Mouse (Mus musculus) MEL (cell line): ENCODE results near the gene Myt1l.

ENCODE experiments used
- CTCF ChIP-seq, 3 experiments: IDR thresholded peaks in 2 of 3; conservative IDR thresholded peaks in 1 of 3; 2 replicates each; pipeline ENCODE4 v1.5.1; 2011 to 2012; ENCODE audit warnings: low read length in 3 of 3, low read depth in 2 of 3, mild to moderate bottlenecking in 2 of 3, improper control_type of control experiment in 1 of 3, inconsistent platforms in 1 of 3, mixed read lengths in 1 of 3, moderate library complexity in 1 of 3; ENCODE audit not compliant: control insufficient read depth in 1 of 3, insufficient read depth in 1 of 3, poor library complexity in 1 of 3, severe bottlenecking in 1 of 3
- ELF1 ChIP-seq: IDR thresholded peaks from 2 replicates; pipeline ENCODE4 v1.6.1; 2014; ENCODE audit warnings: low read depth, mild to moderate bottlenecking, inconsistent platforms, low read length, improper control_type of control experiment, moderate library complexity
- EP300 ChIP-seq, 2 experiments: IDR thresholded peaks; 2 replicates each; pipeline ENCODE4 v1.6.1; 2011; ENCODE audit warnings: improper control_type of control experiment in 2 of 2, low read length in 2 of 2, low read depth in 1 of 2, mild to moderate bottlenecking in 1 of 2
- MAZ ChIP-seq: IDR thresholded peaks from 2 replicates; pipeline ENCODE4 v1.6.1; 2012; ENCODE audit warnings: low read depth, mild to moderate bottlenecking, inconsistent platforms, low read length, improper control_type of control experiment
- POLR2A ChIP-seq, 2 experiments: IDR thresholded peaks; 2 replicates each; pipeline ENCODE4 v1.6.1; 2011 to 2012; ENCODE audit warnings: low read length in 2 of 2, mild to moderate bottlenecking in 2 of 2, control low read depth in 1 of 2, improper control_type of control experiment in 1 of 2, low read depth in 1 of 2, moderate library complexity in 1 of 2; ENCODE audit not compliant: control insufficient read depth in 1 of 2, insufficient read depth in 1 of 2, poor library complexity in 1 of 2
- ZMIZ1 ChIP-seq: IDR thresholded peaks from 2 replicates; pipeline ENCODE4 v1.6.1; 2012; ENCODE audit warnings: low read depth, mild to moderate bottlenecking, inconsistent platforms, low read length, improper control_type of control experiment, moderate library complexity
- ZNF384 ChIP-seq: IDR thresholded peaks from 2 replicates; pipeline ENCODE4 v1.6.1; 2012; ENCODE audit warnings: low read depth, mild to moderate bottlenecking, inconsistent platforms, low read length, improper control_type of control experiment

DNA sequence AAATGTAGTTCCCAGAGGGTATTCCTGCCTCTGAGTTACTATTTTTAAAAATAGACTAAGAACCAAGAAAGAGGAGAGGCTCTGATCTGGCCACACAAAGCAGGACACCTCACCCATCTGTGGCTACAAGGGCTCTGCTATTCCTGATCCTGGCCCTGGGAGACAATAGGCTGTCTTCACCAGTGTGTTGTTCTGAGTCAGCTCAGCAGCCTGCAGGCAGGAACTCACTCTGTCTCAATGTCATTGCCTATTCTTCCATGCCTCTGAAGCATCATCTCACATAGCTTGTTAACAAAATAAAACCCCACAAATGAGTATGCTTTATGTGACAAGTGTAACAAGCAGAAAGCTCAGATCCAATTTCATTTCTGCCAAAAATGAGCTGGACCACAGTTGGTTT, 244.2 kb downstream of the Myt1l start:
- TF ChIP-seq ZNF384: no peak
- TF ChIP-seq ELF1: no peak
- TF ChIP-seq ZMIZ1: no peak
- TF ChIP-seq CTCF (IDR thresholded peaks at IDR 0.05 in 2 of 3, conservative IDR thresholded peaks at IDR 0.05 in 1 of 3; ENCODE audit: control insufficient read depth in 1 of 3, insufficient read depth in 1 of 3, low read depth in 2 of 3, low read length in 3 of 3, poor library complexity in 1 of 3, severe bottlenecking in 1 of 3): no peak
- no peak for TF ChIP-seq EP300 (IDR thresholded peaks at IDR 0.05; ENCODE audit: low read depth in 1 of 2, low read length in 2 of 2)
- TF ChIP-seq MAZ: no peak
- TF ChIP-seq POLR2A (IDR thresholded peaks at IDR 0.05; ENCODE audit: control insufficient read depth in 1 of 2, insufficient read depth in 1 of 2, low read depth in 1 of 2, low read length in 2 of 2, poor library complexity in 1 of 2): no peak
